Mouse (Mus musculus) olfactory bulb, adult 2 months (tissue): ENCODE results near the gene Frmd4a.

Source experiments
- CTCF ChIP-seq: fragments of 200-500 bp; IDR thresholded peaks from 2 replicates; pipeline ENCODE4 v1.5.1; 2012; ENCODE audit warnings: low read depth, mild to moderate bottlenecking, low read length, moderate library complexity; ENCODE audit not compliant: insufficient read depth
- POLR2A ChIP-seq: fragments of 200-500 bp; IDR thresholded peaks from 2 replicates; pipeline ENCODE4 v1.6.1; 2012; ENCODE audit warnings: mild to moderate bottlenecking, low read depth, low read length, moderate library complexity; ENCODE audit not compliant: insufficient read depth

- TF ChIP-seq CTCF = no peak
- no peak for TF ChIP-seq POLR2A
Observed at GRCm38 (mm10) chr2:4518549-4518948, 501.0 kb downstream of the Frmd4a start.
